Mouse (Mus musculus) hindbrain, embryonic 11.5 days (tissue): ENCODE measurements at regions not wholly inside any gene's neighbourhood (a gene's known extent, or its start where the extent isn't known, plus 50 kb on each side); places are given as distances from the start of the nearest gene placed in this dataset.

Experiments
- ATAC-seq: fragments of 200-750 bp; cut with Nextera tagmentation; 2 replicates; pipeline ENCODE4 v1.8.0; 2017; ENCODE audit warnings: mild to moderate bottlenecking, moderate TSS enrichment, moderate library complexity; ENCODE audit not compliant: low FRiP score
- DNase-seq: peaks from one replicate; pipeline ENCODE4 v3.0.0-alpha.2; 2015; ENCODE audit warnings: low spot score
- H3K27ac ChIP-seq: fragments of 300-500 bp; sonication (generic); 2 replicates; pipeline ENCODE4 v1.5.1; 2014; ENCODE audit warnings: mild to moderate bottlenecking, low read depth, low read length
- H3K27me3 ChIP-seq: fragments of 300-500 bp; sonication (generic); 2 replicates; pipeline ENCODE4 v1.6.1; 2014; ENCODE audit warnings: mild to moderate bottlenecking, low read length, moderate library complexity, mixed read lengths; ENCODE audit not compliant: control insufficient read depth, insufficient read depth
- H3K36me3 ChIP-seq: fragments of 300-500 bp; sonication (generic); 2 replicates; pipeline ENCODE4 v1.6.1; 2014; ENCODE audit warnings: mild to moderate bottlenecking, low read length, moderate library complexity, mixed read lengths; ENCODE audit not compliant: control insufficient read depth, insufficient read depth
- H3K4me1 ChIP-seq: fragments of 300-500 bp; sonication (generic); replicated peaks from 2 replicates; pipeline ENCODE4 v1.6.1; 2014; ENCODE audit warnings: low read length, mixed read lengths; ENCODE audit not compliant: control insufficient read depth, insufficient read depth
- H3K4me2 ChIP-seq: fragments of 300-500 bp; sonication (generic); replicated peaks from 2 replicates; pipeline ENCODE4 v1.6.1; 2014; ENCODE audit warnings: mild to moderate bottlenecking, low read depth, low read length
- H3K4me3 ChIP-seq: fragments of 300-500 bp; sonication (generic); 2 replicates; pipeline ENCODE4 v1.5.1; 2014; ENCODE audit warnings: low read depth, low read length
- H3K9ac ChIP-seq: fragments of 300-500 bp; sonication (generic); 2 replicates; pipeline ENCODE4 v1.6.1; 2014; ENCODE audit warnings: low read depth, low read length
- H3K9me3 ChIP-seq: fragments of 300-500 bp; sonication (generic); 2 replicates; pipeline ENCODE4 v1.6.1; 2016; ENCODE audit warnings: low read length; ENCODE audit not compliant: control insufficient read depth
- WGBS: fragments of 180-500 bp; shearing (Covaris S2); extraction: QIAGEN DNeasy Blood & Tissue Kit; methylation state at CpG from one replicate; pipeline ENCODE4 v1.1.7; 2014; 5-methylcytosine and 5-hydroxymethylcytosine counted together

DNA sequence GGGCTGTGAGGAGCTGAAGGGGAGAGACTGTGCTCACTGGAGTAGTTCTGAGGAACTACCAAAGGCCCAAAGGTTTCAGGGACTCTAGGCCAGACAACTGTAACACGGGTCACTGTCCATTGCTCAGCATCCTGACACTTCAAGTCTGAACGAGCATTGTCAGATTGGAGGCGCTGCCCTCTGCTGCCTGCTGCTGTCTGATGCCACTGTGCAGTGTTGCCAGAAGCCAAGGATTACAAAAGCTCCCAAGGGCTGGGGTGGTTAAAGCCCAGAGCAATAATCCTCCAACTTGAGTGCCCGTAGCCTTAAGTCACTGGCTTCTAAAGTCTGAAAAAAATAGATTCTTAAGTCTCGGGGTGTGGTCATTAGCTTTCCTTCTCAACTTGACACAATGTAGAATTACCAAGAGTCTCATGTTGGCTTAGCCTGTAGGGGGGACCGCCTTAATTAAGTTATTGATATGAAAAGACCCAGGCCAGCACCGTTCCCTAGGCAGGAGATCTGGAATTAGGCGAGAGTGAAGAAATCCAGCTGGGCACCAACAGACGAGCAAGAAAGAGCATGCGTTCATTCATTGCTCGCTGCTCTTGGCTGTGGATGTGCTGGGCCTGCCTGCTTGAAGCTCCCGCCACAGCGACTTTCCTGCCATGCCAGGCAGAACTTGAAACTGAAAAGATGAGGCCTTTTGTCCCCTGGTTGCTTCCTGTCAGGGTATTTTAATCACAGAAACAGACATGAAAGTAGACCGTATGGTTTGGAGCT, 166.2 kb downstream of the Tex36 start:
- DNase-seq (peak; percentile 11), ATAC-seq (no peak)
- Histone ChIP-seq H3K4me3 (no peak overlapping the region), H3K9me3 (no peaks in the 10 kb centered on the region), H3K9ac (no peak overlapping the region), H3K36me3 (no peaks in the 10 kb centered on the region), H3K4me2 (no peak overlapping the region), H3K27me3 (no peaks in the 10 kb centered on the region), H3K27ac (no peak overlapping the region; the same call in 1 of the 2 replicates), H3K4me1 (no peaks in the 10 kb centered on the region; the same call in 1 of the 2 replicates)
- WGBS = 71% methylated on average over 14 of the region's 14 CpGs

DNA sequence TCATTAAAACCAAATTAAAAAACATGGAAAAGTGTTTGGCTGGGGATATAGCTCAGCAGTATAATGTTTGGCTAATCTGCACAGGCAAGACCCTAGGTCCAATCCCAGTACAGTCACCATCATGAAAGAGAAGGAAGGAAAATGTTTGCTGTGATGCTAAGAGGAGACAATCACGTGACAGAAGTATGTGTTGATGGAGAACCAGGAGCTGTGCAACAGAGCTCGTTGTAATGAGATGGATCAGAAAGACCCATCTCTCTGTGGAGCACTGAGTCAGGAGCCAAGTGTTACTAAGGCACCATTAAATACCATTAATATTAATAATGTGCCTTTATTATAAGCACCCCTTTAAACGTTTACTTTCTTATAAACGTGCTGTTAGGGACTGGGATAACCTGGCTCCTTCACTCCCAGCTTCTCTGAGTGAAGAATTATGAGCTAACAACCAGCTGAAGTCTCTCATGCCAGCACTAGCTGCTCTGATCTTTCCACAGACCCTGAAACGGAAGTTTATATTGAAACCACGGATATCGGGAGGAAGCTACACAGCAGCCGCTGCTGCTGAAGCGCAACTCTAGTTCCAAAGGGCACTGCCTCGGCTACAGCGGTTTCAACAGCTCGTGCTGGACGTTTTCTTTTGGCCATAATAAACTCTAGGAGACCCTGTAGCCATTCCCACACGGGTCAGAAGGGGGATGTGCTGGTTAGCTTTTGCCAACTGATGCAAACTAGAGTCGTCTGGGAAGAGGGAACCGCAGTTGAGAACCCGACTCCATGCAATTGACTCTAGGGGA, 167.7 kb downstream of the Tex36 start:
- Histone ChIP-seq H3K4me3 (no peak overlapping the region), H3K27ac (no peak overlapping the region), H3K9ac (no peak overlapping the region), H3K36me3 (no peaks in the 10 kb centered on the region), H3K9me3 (no peaks in the 10 kb centered on the region), H3K4me1 (no peaks in the 10 kb centered on the region; the same call in 1 of the 2 replicates), H3K27me3 (no peaks in the 10 kb centered on the region), H3K4me2 (no peak overlapping the region)
- DNase-seq (no peak), ATAC-seq (no peak)
- 82% methylated on average over 17 of the region's 17 CpGs for WGBS

- H3K4me2 ChIP-seq = no peak overlapping the region
- no peaks in the 10 kb centered on the region for H3K27me3 ChIP-seq
- WGBS = 86% methylated on average over 1 of the region's 1 CpGs
- ATAC-seq (no peak), DNase-seq (no peak)
- no peaks in the 10 kb centered on the region for H3K36me3 ChIP-seq
- H3K9ac ChIP-seq = no peak overlapping the region
- H3K9me3 ChIP-seq = no peaks in the 10 kb centered on the region
- H3K4me3 ChIP-seq = no peak overlapping the region
- H3K27ac ChIP-seq = no peak overlapping the region
- H3K4me1 ChIP-seq = no peaks in the 10 kb centered on the region
Observed at GRCm38 (mm10) chr7:133432343-133432742, 169.6 kb downstream of the Tex36 start.

DNA sequence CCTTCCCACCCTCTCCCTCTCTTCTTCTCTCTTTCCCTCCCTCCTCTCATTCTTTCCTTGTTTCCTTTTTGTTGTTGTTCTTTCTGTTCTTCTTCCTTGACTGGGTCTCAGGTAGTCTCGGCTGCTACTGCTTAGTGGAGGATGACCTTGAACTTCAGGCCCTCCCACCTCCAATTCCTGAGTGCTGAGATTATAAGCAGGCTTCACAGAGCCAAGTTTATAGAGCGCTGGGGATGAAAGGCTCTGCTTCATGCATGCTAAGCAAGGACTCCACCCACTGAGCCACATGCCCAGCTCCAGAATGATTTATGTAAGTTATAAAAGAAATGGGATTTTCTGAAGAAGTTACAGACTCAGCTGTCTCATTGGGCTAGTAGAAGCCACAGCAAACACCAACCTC, 199.9 kb downstream of the Tex36 start:
- Histone ChIP-seq H3K9me3 (no peaks in the 10 kb centered on the region), H3K4me2 (no peak overlapping the region), H3K4me1 (no peaks in the 10 kb centered on the region), H3K36me3 (no peaks in the 10 kb centered on the region), H3K9ac (no peak overlapping the region), H3K4me3 (no peak overlapping the region), H3K27ac (no peak overlapping the region), H3K27me3 (no peaks in the 10 kb centered on the region)
- WGBS = 67% methylated on average over 2 of the region's 2 CpGs
- ATAC-seq (no peak), DNase-seq (no peak)

DNA sequence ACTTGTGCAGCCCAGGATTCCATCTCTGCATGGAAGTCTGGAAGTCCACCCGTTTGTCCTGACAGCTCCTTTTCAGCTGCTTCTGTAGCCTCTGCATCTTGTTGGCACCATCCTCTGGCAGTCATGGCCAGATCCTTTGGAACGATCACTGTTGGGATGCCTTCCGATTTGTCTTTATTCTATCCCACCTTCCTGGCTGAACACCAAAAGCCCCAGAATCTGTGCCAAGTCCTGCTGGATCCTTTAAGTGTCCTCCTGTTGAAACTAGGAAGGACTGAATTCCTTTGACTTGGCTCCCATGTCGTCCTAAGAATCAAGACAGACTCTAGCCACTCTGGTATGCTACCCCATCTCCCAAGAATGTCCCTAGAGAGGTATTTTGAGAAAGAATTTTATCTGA, 201.3 kb downstream of the Tex36 start:
- ATAC-seq (no peak), DNase-seq (no peak)
- Histone ChIP-seq H3K9ac (no peak overlapping the region), H3K27ac (no peak overlapping the region), H3K4me3 (no peak overlapping the region), H3K27me3 (peaks cover 2% of the 10 kb centered on the region; the same call in 1 of the 2 replicates), H3K9me3 (no peaks in the 10 kb centered on the region), H3K4me1 (no peaks in the 10 kb centered on the region), H3K4me2 (no peak overlapping the region), H3K36me3 (no peaks in the 10 kb centered on the region)
- WGBS = 88% methylated on average over 4 of the region's 4 CpGs

DNA sequence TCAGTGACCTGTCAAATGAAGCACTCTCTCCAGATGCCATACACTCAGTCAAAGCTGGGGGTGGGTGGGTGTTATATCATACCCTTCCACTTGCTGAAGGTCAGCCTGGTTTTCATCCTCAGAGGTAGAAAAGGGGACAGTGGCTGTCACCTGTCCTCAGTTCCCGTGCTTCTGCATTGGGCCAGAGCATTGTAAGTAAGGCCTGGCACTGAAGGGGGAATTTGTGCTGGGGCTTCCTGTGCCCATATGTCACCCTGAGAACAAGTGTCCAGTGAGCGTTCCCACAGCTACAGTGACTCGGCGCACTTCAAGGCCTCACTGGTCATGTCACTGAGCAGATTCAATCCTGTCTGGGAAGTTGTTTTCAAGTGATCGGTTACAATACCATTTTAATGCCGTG, 213.2 kb downstream of the Tex36 start:
- no peak for ATAC-seq
- no peaks in the 10 kb centered on the region for H3K36me3 ChIP-seq
- 90% methylated on average over 6 of the region's 6 CpGs for WGBS
- H3K27ac ChIP-seq = no peak overlapping the region
- DNase-seq = no peak
- H3K4me3 ChIP-seq = no peak overlapping the region
- no peak overlapping the region for H3K4me2 ChIP-seq
- H3K4me1 ChIP-seq = no peaks in the 10 kb centered on the region
- no peaks in the 10 kb centered on the region for H3K9me3 ChIP-seq
- no peak overlapping the region for H3K9ac ChIP-seq
- no peaks in the 10 kb centered on the region for H3K27me3 ChIP-seq

DNA sequence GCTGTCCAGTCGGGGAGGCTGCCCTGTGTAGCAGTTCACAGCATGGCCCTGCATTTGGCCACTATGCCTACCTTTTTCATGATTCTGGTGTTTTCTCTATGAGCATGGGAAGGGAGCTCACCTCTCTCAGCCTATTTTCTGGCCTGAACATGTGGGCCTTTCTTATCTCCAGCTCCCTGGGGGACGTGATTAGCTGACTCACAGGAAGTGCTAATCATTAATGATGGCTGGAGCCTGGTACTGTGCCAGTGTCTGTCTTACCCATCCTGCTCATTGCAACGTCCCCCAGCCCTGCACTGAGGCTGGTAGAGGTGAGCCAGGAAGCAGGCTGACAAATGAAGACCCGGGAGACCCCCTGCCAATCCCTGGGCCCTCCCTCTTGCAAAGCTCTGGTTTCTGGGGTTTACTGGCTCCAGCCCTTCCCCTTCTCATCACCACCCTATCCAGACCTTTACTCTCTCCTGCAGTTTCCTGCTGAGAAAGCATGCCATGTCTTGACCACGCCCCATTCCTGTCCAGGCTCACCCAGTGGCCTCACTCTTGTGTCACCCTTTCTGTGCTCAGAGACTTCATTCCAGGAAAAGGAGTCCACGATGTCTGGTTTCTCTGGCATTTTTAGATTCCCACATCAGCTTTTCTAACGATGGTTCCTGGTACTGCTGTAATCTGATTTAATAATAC, 219.8 kb downstream of the Tex36 start:
- ATAC-seq (no peak), DNase-seq (no peak)
- no peaks in the 10 kb centered on the region for H3K27me3 ChIP-seq
- no peak overlapping the region for H3K9ac ChIP-seq
- WGBS = 75% methylated on average over 7 of the region's 7 CpGs
- H3K27ac ChIP-seq = no peak overlapping the region
- H3K4me2 ChIP-seq = no peak overlapping the region
- no peaks in the 10 kb centered on the region for H3K36me3 ChIP-seq
- H3K4me1 ChIP-seq = no peaks in the 10 kb centered on the region
- no peak overlapping the region for H3K4me3 ChIP-seq
- H3K9me3 ChIP-seq = no peaks in the 10 kb centered on the region

- Histone ChIP-seq H3K4me2 (no peak overlapping the region), H3K27ac (no peak overlapping the region), H3K9ac (no peak overlapping the region), H3K36me3 (no peaks in the 10 kb centered on the region), H3K4me3 (no peak overlapping the region), H3K9me3 (no peaks in the 10 kb centered on the region), H3K4me1 (no peaks in the 10 kb centered on the region), H3K27me3 (no peaks in the 10 kb centered on the region)
- no peak for DNase-seq
- ATAC-seq = no peak
- WGBS = 88% methylated on average over 1 of the region's 1 CpGs
Observed at GRCm38 (mm10) chr7:133379373-133379772, 222.6 kb downstream of the Tex36 start.
